Comparison of ENCODE assay signal across 8 mouse cellular contexts in the genomic region with DNA sequence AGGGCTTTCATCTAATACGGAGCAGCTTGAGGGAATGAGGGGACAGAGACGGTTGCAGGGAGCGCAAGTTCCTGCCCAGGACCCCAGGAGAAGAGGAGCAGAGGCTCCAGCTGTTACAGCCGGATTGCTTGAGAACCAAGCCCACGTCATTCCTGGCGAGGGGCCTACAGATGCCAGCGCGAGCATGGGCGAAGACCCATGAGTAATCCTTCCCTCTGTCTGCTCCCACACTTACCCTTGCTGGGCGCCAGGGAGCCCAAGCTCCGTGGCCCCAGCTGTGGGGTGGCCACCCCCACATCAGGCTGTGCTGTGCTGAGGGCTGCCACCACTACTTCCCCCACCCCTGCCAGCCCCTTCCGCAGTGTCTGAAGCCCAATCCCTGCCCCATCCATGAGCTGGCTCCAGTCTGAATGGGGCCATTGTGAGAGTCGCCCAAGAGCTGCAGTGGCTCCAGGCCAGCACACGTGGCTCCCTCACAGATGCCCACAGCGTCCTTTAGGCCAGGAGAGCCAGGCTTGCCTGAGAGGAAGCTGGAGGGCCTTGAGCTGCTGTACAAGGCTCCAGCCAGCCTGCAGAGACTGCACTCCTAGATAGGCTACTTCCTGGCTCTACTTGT. TPM values are rescaled to one million over a fixed set of nuclear protein-coding genes. Genes with fewer than 3 reads are reported as not detected.
DNase-seq lines count a peak whose midpoint lies in the region; ATAC-seq and TF ChIP-seq lines count a peak whose summit lies in the region.

No protein-coding gene starts in this region.

- no peaks in the 10 kb centered on the region for H3K27me3 ChIP-seq in ES-Bruce4 (ENCODE audit: control insufficient read depth, insufficient read depth, low read length, poor library complexity, severe bottlenecking)
- H3K27me3 ChIP-seq in hindbrain, embryonic 13.5 days, result no peaks in the 10 kb centered on the region
- H3K27me3 ChIP-seq in limb, embryonic 12.5 days, result no peaks in the 10 kb centered on the region
- no peaks in the 10 kb centered on the region for H3K27me3 ChIP-seq in thymus, adult 2 months (ENCODE audit: control insufficient read depth, insufficient read depth, low read length)

- no peaks in the 10 kb centered on the region for H3K36me3 ChIP-seq in ES-Bruce4 (ENCODE audit: control insufficient read depth, insufficient read depth, low read length, poor library complexity, severe bottlenecking)
- H3K36me3 ChIP-seq in hindbrain, embryonic 13.5 days, result no peaks in the 10 kb centered on the region
- no peaks in the 10 kb centered on the region for H3K36me3 ChIP-seq in limb, embryonic 12.5 days
- no peaks in the 10 kb centered on the region for H3K36me3 ChIP-seq in thymus, adult 2 months (ENCODE audit: control insufficient read depth, insufficient read depth, low read length)

- H3K9me3 ChIP-seq in ES-Bruce4 (replicated peaks; ENCODE audit: control insufficient read depth, insufficient read depth, low read length, poor library complexity, severe bottlenecking), result no peaks in the 10 kb centered on the region
- H3K9me3 ChIP-seq in hindbrain, embryonic 13.5 days, result no peaks in the 10 kb centered on the region
- H3K9me3 ChIP-seq in limb, embryonic 12.5 days, result no peaks in the 10 kb centered on the region

- DNase-seq in 3134 (ENCODE audit: extremely low read depth, insufficient read length, low spot score), result peak; percentile 96
- DNase-seq in fibroblast of lung, adult 2 months (ENCODE audit: low read depth), result peak; percentile 94
- peak; percentile 47 to 61 for DNase-seq in right cerebral cortex, adult 2 months (ENCODE audit: low spot score in 2 of 2)
- DNase-seq in thymus, adult 2 months, result no peak
- DNase-seq in adrenal gland, postnatal 25 days, result no peak

- 62% methylated on average over 15 of the region's 15 CpGs for WGBS in hindbrain, embryonic 13.5 days
- WGBS in limb, embryonic 12.5 days, result 76% methylated on average over 15 of the region's 15 CpGs
- WGBS in thymus, adult 2 months, result 79% methylated on average over 15 of the region's 15 CpGs

- no peak for TF ChIP-seq POLR2A in ES-Bruce4 (IDR thresholded peaks at IDR 0.05; ENCODE audit: insufficient read depth, low read length)
- no peak for TF ChIP-seq POLR2A in thymus, adult 2 months (IDR thresholded peaks at IDR 0.05; ENCODE audit: control insufficient read depth, extremely low read depth, insufficient read depth, low read length, poor library complexity)

- H3K4me1 ChIP-seq in ES-Bruce4 (ENCODE audit: control insufficient read depth, insufficient read depth, low read length), result peaks cover 2% of the 10 kb centered on the region
- peaks cover 14% of the 10 kb centered on the region for H3K4me1 ChIP-seq in hindbrain, embryonic 13.5 days (replicated peaks)
- peaks cover 20% of the 10 kb centered on the region for H3K4me1 ChIP-seq in limb, embryonic 12.5 days (replicated peaks)
- H3K4me1 ChIP-seq in thymus, adult 2 months (replicated peaks; ENCODE audit: control insufficient read depth, insufficient read depth, low read length), result no peaks in the 10 kb centered on the region

- H3K9ac ChIP-seq in ES-Bruce4 (ENCODE audit: low read depth, poor library complexity, severe bottlenecking), result no peak overlapping the region
- H3K9ac ChIP-seq in hindbrain, embryonic 13.5 days, result no peak overlapping the region
- no peak overlapping the region for H3K9ac ChIP-seq in limb, embryonic 12.5 days (replicated peaks)

- TF ChIP-seq EP300 in ES-Bruce4 (IDR thresholded peaks at IDR 0.05; ENCODE audit: insufficient read depth, low read depth, low read length), result no peak

- no peak for TF ChIP-seq CTCF in ES-Bruce4 (IDR thresholded peaks at IDR 0.05; ENCODE audit: low read depth, low read length)
- no peak for TF ChIP-seq CTCF in thymus, adult 2 months (IDR thresholded peaks at IDR 0.05; ENCODE audit: borderline replicate concordance, control insufficient read depth, extremely low read depth, insufficient read depth, low read length, poor library complexity)

- peak; percentile 77 for ATAC-seq in hindbrain, embryonic 13.5 days (ENCODE audit: low FRiP score)
- ATAC-seq in limb, embryonic 12.5 days (ENCODE audit: insufficient number of reproducible peaks, insufficient read depth, low FRiP score, low TSS enrichment, low read depth), result peak; percentile 55

- peak overlapping the region; percentile 26 for H3K4me3 ChIP-seq in ES-Bruce4 (ENCODE audit: low read depth, low read length)
- H3K4me3 ChIP-seq in hindbrain, embryonic 13.5 days, result no peak overlapping the region
- H3K4me3 ChIP-seq in limb, embryonic 12.5 days (replicated peaks), result no peak overlapping the region
- H3K4me3 ChIP-seq in thymus, adult 2 months (ENCODE audit: control insufficient read depth, insufficient read depth, low read length), result no peak overlapping the region

- H3K27ac ChIP-seq in ES-Bruce4 (ENCODE audit: insufficient read depth, low read length), result no peak overlapping the region
- H3K27ac ChIP-seq in hindbrain, embryonic 13.5 days, result peak overlapping the region; percentile 36
- H3K27ac ChIP-seq in limb, embryonic 12.5 days, result peak overlapping the region; percentile 82
- no peak overlapping the region for H3K27ac ChIP-seq in thymus, adult 2 months (ENCODE audit: control insufficient read depth, insufficient read depth, low read length)

- no peak overlapping the region for H3K4me2 ChIP-seq in hindbrain, embryonic 13.5 days
- no peak overlapping the region for H3K4me2 ChIP-seq in limb, embryonic 12.5 days

RNA-seq across cellular contexts. Expression of gene Clic4, which starts 25.4 kb away (rescaled TPM):
- 151 TPM in 2 replicates for polyA plus RNA-seq in ES-Bruce4 (2011; ENCODE audit: insufficient read depth, insufficient read length, low read depth, missing spikeins)
- 83.5 and 84.7 TPM in 2 replicates for polyA plus RNA-seq in hindbrain, embryonic 13.5 days (2015; fragmentation: Nextera tagmentation; extraction: Ambion mirVana)
- 191 and 199 TPM in 2 replicates for polyA plus RNA-seq in limb, embryonic 12.5 days (2016; fragmentation: Nextera tagmentation; extraction: Ambion mirVana)
- 50.2 and 55.1 TPM in 2 replicates for polyA plus RNA-seq in thymus, adult 2 months (2012; rRNA removed)
- 65.5 and 72.8 TPM in 2 replicates for total RNA-seq in adrenal gland, postnatal 25 days (2021)

RNA-seq across cellular contexts. Expression of gene Srrm1, which starts 55.1 kb away (rescaled TPM):
- 410 and 411 TPM in 2 replicates for polyA plus RNA-seq in ES-Bruce4 (2011; ENCODE audit: insufficient read depth, insufficient read length, low read depth, missing spikeins)
- polyA plus RNA-seq in hindbrain, embryonic 13.5 days (2015; fragmentation: Nextera tagmentation; extraction: Ambion mirVana), result 215 and 220 TPM in 2 replicates
- 260 and 298 TPM in 2 replicates for polyA plus RNA-seq in limb, embryonic 12.5 days (2016; fragmentation: Nextera tagmentation; extraction: Ambion mirVana)
- 41.0 and 50.0 TPM in 2 replicates for polyA plus RNA-seq in thymus, adult 2 months (2012; rRNA removed)
- total RNA-seq in adrenal gland, postnatal 25 days (2021), result 133 and 151 TPM in 2 replicates

Comparison
In these comparisons a context has a peak if more than half of its experiments do, and no peak if none do; other contexts are left out.
1. DNase-seq: peak in 3134 (single experiment), fibroblast of lung, adult 2 months (single experiment) and right cerebral cortex, adult 2 months (2 of 2); none in thymus, adult 2 months (single experiment) and adrenal gland, postnatal 25 days (single experiment).
2. H3K27ac ChIP-seq: peak in hindbrain, embryonic 13.5 days (single experiment) and limb, embryonic 12.5 days (single experiment); none in ES-Bruce4 (single experiment) and thymus, adult 2 months (single experiment).